Mouse (Mus musculus): Measurements from ENCODE around the gene Gm49450.
"Not testable (repeated sequence)": the region's sequence is repeated elsewhere in the genome, so short reads cannot be mapped to it uniquely, and the experiment has no call there.

The Gm49450 gene

DNA sequence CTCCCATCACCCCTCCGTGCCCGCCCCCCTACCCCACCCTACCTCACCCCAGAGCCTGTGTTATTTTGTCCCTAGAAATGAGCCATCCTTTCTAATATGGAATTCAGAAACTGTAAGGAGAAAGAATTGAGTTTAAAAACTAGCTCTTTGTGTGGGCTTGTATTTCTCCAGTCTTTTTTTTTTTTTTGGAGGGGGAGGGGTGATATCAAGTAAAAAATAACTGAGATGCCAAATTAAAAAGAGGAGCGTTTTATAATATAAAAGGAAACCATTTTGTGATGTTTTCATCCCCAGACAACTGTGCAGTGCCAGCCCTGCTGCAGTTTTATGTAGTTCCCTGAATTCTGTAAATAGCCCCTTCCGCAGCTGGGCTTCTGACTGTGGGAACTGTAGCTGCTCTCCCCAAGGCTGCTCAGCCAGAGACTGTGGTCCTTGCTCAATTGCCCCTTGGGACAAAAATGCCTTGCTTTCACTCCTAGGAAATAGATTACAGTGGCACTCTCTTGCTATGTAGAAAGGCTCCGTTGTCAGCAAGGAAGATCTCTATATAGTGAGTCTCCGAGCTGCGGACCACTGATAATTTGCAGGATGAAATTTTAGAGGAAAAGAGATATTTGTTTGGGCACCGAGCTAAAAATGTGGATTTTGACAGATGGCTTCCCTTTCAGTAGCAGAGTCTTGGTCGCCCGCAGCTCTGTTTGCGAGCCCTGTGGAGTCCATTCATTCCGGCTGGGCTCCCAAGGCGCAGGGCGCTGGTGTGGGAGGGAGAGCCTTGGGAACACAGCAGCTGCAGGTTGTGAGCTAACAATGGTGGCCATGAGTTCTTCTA is 1.3 kb upstream of the Gm49450 start:
- DNase-seq (ENCODE audit: low read depth) = no peak

DNA sequence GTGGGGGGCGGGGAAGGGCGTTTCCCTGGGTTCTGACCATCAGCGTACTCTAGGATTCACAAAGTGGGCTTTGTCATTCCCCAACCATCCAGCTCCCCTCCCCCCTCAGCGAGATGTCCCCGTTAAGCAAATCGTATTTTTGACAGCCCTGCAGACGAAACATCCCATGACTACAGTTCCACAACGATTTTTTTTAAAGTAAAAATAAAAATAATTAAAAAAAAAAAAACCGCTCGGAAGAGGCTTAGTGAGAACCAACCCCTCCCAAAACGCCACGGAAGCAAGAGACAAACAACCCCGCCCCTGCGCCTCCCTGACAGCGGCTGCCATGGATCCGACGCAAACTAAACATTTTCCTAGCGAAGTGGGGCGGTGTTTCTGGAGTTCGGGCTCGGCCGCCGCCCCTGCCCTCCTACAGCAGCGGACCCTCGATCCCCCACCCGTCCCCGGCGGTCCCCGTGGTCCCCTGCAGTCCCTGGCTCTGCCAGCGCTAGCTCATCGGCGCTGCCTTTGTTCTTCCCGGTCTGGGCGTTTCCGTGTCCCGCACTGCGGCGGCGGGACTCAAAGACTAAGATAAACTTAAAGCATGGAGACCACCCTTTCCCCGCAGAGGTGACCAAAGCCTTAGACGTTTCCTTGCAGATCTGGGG is 475 bp downstream of the Gm49450 start:
- no peak for DNase-seq (ENCODE audit: low read depth)

GRCm38 (mm10) chr15:98952063-98952455 is 1.3 kb downstream of the Gm49450 start:
- no peak for DNase-seq (ENCODE audit: low read depth)

GRCm38 (mm10) chr15:98951122-98952062 is 2.0 kb downstream of the Gm49450 start:
- not testable (repeated sequence) for DNase-seq (ENCODE audit: low read depth)

- DNase-seq (ENCODE audit: low read depth) = no peak
Observed at GRCm38 (mm10) chr15:98949607-98949892, 3.8 kb downstream of the Gm49450 start.

DNA sequence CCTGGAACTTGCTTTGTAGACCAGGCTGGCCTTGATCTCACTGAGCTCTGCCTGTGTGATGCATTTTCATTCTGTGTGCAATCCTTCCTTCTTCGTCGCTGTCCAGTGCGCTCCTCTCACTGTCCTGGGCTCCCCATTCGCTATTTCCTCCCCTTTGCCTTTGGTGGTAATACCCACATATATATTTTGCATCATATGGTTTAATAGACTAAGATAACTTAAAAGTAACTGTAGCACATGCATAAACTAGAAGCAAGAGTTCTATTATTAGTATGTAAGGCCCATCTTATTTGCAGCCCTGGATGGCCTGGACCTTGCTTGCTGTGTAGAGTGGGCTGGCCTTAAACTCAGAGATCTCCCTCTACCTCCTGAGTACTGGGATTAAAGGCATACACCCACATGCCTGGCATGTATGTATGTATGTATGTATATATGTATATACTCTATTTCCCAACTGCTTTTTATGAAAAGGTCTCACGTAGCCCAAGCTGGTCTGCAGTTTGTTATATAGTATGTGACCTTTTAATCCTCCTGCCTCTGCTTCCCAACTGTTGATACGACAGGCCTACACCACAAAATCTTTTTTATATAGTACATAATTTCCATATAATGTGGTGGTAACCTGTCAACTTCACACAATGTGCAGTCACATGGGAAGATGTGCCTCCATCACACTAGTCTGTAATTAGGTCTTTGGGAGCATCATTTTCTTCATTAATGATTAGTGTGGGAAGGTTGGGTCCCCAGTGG is 4.3 kb downstream of the Gm49450 start:
- no peak for DNase-seq (ENCODE audit: low read depth)

DNA sequence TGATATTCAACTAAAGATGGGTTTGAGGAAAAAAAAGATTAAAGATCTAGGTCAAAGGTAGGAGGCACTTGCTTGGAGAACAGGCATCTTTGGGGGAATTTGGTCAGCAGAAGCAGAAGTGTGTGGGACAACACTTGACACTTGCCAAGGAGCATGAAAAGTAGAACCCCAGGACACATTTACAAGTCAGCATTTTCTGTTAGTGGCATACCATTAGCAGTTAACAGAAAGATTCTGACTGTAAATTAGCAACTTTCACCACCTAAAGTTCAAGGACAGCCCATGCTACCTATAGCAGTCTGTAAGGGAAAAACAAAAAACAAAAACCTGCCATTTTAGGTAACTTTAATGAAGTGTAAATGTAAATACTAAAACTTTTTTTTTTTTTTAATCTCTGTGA is 5.0 kb downstream of the Gm49450 start:
- no peak for DNase-seq (ENCODE audit: low read depth)

DNA sequence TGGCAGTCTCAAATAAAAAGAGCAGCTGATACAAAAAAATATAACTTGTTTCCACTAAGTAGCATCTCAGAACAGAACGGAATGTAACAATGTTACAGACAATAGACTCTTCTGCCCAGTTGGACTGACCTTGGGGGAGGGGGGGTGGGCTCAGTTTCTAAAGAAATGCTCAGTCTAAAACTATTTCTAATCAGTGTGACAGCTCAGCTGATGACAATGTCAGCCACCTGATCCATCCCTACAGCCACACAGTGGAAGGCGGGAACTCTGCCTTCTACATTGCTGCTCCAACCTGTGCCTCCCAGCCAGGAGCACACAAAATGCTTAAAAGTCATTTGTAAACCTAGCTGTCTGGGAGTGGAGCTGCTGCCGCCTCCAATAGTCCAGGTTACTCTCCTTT is 5.5 kb downstream of the Gm49450 start:
- no peak for DNase-seq (ENCODE audit: low read depth)

DNA sequence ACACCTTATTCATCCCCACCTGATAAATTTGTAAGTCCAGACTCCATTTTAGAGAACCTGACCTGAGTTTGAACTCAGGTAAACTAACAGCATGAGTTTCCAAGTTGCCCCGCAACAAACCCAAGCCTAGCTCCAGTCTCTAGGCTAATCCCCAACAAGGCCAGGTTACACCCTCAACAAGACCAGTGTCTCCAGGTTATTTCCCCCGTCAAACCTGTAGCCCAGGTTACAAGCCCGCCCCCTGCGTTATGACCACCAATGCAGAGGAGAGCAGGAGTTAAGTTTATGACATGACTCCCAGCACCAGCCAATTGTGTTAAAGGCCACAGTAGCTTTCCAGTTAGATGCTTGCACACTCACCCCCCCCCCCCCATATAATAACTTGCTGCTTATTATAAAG is 10.2 kb downstream of the Gm49450 start:
- no peak for DNase-seq (ENCODE audit: low read depth)

GRCm38 (mm10) chr15:98942081-98942480 is 11.3 kb downstream of the Gm49450 start:
- DNase-seq (ENCODE audit: low read depth) = no peak

DNA sequence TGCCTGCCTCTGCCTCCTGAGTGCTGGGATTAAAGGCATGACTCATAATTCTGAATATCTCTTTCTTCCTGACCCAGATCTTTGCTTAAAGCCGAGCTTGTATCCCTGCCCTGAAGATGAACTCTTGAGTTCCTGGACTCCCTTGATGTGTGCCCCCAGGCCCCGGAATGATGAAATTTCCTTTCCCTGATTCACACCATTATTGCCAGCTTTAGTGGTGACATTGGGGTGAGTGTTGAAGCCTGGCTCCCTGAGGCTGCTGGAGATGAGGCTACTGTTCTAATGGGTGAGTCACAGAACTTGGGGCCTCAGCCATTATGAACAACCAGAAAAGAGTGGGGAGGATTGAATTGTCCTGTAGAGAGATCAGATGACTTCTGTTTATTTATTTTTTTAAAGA is 11.8 kb downstream of the Gm49450 start:
- peak; percentile 58 for DNase-seq (ENCODE audit: low read depth)

GRCm38 (mm10) chr15:98940816-98941215 is 12.5 kb downstream of the Gm49450 start:
- DNase-seq (ENCODE audit: low read depth) = no peak

- peak; percentile 90 for DNase-seq (ENCODE audit: low read depth)
Observed at GRCm38 (mm10) chr15:98934217-98934839, 19.0 kb downstream of the Gm49450 start, which contains the start of gene Tuba1b. Tuba1b (minus strand) TSS chr15:98934565.

DNA sequence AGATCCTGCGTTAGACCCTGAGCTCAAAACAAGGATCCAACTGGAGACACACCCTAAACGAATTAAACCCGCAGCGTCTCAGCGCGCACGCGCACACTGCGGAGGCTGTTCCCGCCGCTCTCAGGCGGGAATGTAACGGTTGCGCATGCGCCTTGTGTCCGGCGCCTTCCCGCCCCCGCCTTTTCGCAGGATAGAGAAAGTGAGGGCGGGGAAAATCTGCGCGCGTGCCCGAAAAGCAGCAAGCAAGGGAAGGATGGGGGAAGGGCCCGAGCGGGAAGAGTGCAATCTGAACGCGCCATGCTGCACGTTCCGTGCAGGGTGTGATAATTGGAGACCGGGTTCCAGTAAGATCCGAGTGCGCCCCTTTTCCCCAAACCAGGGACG is 19.5 kb downstream of the Gm49450 start:
- DNase-seq (ENCODE audit: low read depth) = peak; percentile 95

DNA sequence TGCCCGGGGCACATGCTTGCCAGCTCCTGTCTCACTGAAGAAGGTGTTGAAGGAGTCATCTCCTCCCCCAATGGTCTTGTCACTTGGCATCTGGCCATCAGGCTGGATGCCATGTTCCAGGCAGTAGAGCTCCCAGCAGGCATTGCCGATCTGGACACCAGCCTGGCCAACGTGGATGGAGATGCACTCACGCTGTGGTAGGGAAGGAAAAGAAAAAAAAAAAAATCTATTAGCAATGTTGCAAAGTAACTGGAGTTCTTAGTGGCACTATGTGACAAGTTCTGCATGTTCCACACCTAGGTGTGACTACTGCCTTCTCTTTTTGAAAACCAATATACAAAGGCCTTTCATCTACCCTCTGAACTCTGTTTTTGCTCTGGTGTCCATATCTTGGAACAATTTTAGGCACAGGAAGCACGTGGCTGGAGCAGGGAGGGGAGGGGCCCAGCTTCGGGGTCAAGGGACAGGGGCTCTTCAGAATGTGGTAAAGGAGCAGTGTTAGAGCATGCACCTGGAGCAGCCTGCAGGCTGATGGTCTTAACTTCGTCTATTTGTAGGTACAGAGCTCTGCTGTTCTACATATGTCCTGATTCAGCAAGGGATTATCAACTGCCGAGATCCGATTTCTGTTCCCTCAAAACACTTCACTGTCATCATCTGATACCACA is 20.2 kb downstream of the Gm49450 start:
- DNase-seq (ENCODE audit: low read depth) = peak; percentile 57

- DNase-seq (ENCODE audit: low read depth) = no peak
Observed at GRCm38 (mm10) chr15:98930998-98931397, 22.4 kb downstream of the Gm49450 start.

- DNase-seq (ENCODE audit: low read depth) = peak; percentile 69
Observed at GRCm38 (mm10) chr15:98930017-98930734, 23.2 kb downstream of the Gm49450 start.

GRCm38 (mm10) chr15:98928598-98929240 is 24.6 kb downstream of the Gm49450 start:
- DNase-seq (ENCODE audit: low read depth) = peak; percentile 87

DNA sequence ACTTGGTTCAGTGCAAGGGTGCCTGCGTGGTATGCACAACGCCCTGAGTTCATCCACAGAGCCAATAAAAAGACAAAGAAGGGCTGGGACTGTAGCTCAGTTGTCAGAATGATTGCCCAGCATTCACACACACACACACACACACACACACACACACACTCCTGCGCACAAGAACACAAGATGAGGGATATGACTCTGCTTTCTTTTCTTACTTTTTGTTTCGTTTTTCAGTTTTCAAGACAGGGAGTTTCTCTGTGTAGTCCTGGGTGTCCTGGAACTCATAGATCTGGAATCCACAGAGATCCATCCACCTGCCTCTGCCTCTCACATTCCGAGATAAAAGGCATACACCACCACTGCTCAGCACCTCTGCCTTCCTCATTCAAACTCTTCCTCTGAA is 25.8 kb downstream of the Gm49450 start:
- DNase-seq (ENCODE audit: low read depth) = peak; percentile 40

DNA sequence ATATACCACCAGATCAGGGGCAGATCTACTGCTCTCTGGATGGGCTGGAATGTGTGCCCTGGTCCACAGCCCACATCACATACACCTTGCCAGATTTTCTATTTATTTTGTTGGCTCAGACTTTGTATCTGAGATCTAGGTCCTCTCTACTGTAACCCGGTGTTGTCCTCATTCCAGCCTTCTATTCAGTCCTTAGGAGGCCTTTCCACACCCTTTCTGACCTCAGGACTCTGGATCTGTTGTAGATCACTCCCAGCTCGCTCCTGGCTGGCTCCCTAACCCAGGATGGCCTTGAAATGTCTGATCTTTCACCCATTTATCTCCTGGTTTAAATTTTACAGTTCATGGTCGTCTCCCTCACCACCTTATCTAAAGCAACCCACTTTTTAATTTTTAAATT is 28.7 kb downstream of the Gm49450 start:
- DNase-seq (ENCODE audit: low read depth) = no peak

Measured in 416B (cell line).